Mouse (Mus musculus) liver, embryonic 15.5 days (tissue): Measurements from ENCODE around the gene Gpr19. TPM values are rescaled to one million over a fixed set of nuclear protein-coding genes. Genes with fewer than 3 reads are reported as not detected.

Experiments
- ATAC-seq: fragments of 200-750 bp; cut with Nextera tagmentation; 2 replicates; pipeline ENCODE4 v1.8.0; 2017; ENCODE audit warnings: moderate number of reproducible peaks, mild to moderate bottlenecking, moderate library complexity; ENCODE audit not compliant: insufficient read depth
- H3K27ac ChIP-seq: fragments of 300-500 bp; sonication (generic); replicated peaks from 2 replicates; pipeline ENCODE4 v1.5.1; 2015; ENCODE audit warnings: mild to moderate bottlenecking, inconsistent platforms
- H3K27me3 ChIP-seq: fragments of 300-500 bp; sonication (generic); 2 replicates; pipeline ENCODE4 v1.6.1; 2015; ENCODE audit warnings: mild to moderate bottlenecking, inconsistent platforms
- H3K36me3 ChIP-seq: fragments of 300-500 bp; sonication (generic); replicated peaks from 2 replicates; pipeline ENCODE4 v1.6.1; 2015; ENCODE audit warnings: moderate library complexity, mild to moderate bottlenecking, inconsistent platforms
- H3K4me1 ChIP-seq: fragments of 300-500 bp; sonication (generic); replicated peaks from 2 replicates; pipeline ENCODE4 v1.6.1; 2015; ENCODE audit warnings: inconsistent platforms
- H3K4me2 ChIP-seq: fragments of 300-500 bp; sonication (generic); 2 replicates; pipeline ENCODE4 v1.6.1; 2015; ENCODE audit warnings: moderate library complexity, mild to moderate bottlenecking, inconsistent platforms
- H3K4me3 ChIP-seq: fragments of 300-500 bp; sonication (generic); replicated peaks from 2 replicates; pipeline ENCODE4 v1.5.1; 2015; ENCODE audit warnings: mild to moderate bottlenecking, inconsistent platforms
- H3K9ac ChIP-seq: fragments of 300-500 bp; sonication (generic); 2 replicates; pipeline ENCODE4 v1.6.1; 2015; ENCODE audit warnings: moderate library complexity, mild to moderate bottlenecking, inconsistent platforms
- H3K9me3 ChIP-seq: fragments of 300-500 bp; sonication (generic); replicated peaks from 2 replicates; pipeline ENCODE4 v1.6.1; 2016; ENCODE audit warnings: inconsistent platforms
- WGBS: fragments of 180-500 bp; shearing (Covaris S2); methylation state at CpG from one replicate; pipeline ENCODE4 v1.1.7; 2015; ENCODE audit warnings: mixed read lengths; ENCODE audit not compliant: insufficient replicate concordance; 5-methylcytosine and 5-hydroxymethylcytosine counted together
- polyA plus RNA-seq: library from polyadenylated mRNA; unstranded; fragments of >200 nt; fragmentation: Nextera tagmentation; extraction: Ambion mirVana; gene quantifications from 2 replicates; pipeline ENCODE4 v1.2.1, GENCODE M21; 2015

Gpr19 gene
- polyA plus RNA-seq = 5.6 and 5.7 TPM in 2 replicates

GRCm38 (mm10) chr6:134898095-134898965, at the start of gene Gpr19:
Gpr19 (minus strand) TSS chr6:134898578.
- peak within 1 kb of the TSS; percentile 93 for H3K4me2 ChIP-seq
- no peaks in the 10 kb centered on the region for H3K36me3 ChIP-seq
- H3K27ac ChIP-seq = peak within 1 kb of the TSS; percentile 100
- no peaks in the 10 kb centered on the region for H3K9me3 ChIP-seq
- H3K4me3 ChIP-seq = peak within 1 kb of the TSS; percentile 73
- under 1% methylated on average over 51 of the region's 51 CpGs for WGBS
- H3K27me3 ChIP-seq = no peaks in the 10 kb centered on the region
- H3K9ac ChIP-seq = peak within 1 kb of the TSS; percentile 76
- peak; percentile 91 for ATAC-seq
- peaks cover 47% of the 10 kb centered on the region for H3K4me1 ChIP-seq

DNA sequence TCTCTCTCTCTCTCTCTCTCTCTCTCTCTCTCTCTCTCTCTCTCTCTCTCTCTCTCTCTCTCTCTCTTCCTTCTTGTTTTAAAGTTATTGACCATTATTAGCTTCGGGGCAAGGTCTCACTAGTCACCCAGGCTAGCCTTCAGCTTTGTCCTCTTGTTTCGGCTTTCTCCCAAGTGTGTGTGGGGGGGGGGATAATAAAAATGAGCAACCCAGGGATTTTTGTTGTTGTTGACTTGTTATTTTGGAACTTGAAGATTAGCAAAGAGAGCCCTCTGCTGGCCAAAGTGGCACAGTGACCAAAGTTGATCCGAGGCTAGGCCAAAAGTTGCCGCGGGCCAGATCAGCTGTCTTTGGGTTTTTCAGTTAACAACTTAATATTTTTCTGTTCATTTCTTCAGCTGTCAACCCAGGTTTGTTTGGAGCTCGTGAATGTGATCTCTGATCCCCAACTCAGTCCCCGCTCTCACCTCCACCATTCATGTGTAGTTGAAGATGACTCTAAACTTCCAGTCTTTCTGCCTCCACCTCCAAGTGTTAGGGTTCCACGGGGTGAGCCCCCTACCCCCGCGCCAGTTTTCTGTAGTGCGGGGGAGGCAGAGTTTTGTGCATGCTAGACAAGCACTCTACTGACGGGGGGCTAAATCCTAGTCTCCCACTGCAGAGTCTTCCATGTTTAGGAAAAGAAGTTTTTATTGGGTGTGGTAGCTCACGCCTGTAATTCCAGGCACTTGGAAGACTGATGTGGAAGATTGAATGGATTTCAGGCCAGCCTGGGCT, 49.1 kb upstream of the Gpr19 start:
- Histone ChIP-seq H3K36me3 (peaks cover 91% of the 10 kb centered on the region), H3K9ac (no peak overlapping the region), H3K4me1 (peaks cover 42% of the 10 kb centered on the region), H3K4me2 (peak overlapping the region; percentile 0; the same call in 1 of the 2 replicates), H3K27ac (0 out of 2 replicates have a peak overlapping the region, but pooled peaks have one; percentile 15), H3K9me3 (no peaks in the 10 kb centered on the region), H3K4me3 (no peak overlapping the region), H3K27me3 (no peaks in the 10 kb centered on the region)
- 37% methylated on average over 13 of the region's 13 CpGs for WGBS
- no peak for ATAC-seq

DNA sequence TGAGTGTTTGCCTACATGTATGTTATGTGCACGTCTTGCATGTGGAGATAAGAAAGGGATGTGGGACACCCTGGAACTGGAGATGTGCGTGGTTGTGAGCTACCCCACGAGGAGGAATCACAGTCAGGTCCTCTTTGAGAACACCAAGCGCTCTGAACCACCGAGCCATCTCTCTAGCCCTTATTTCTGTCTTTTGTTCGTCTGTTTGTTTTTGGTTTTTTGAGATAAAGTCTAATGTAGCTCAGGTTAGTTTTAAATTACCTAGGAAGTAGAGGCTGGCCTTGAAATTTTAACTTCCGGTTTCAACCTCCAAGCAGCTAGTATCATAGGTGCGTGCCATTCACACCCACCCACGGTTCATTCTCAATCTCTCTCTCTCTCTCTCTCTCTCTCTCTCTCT, 48.5 kb upstream of the Gpr19 start:
- Histone ChIP-seq H3K27ac (0 out of 2 replicates have a peak overlapping the region, but pooled peaks have one; percentile 15), H3K36me3 (peaks cover 91% of the 10 kb centered on the region), H3K4me2 (no peak overlapping the region), H3K4me1 (peaks cover 38% of the 10 kb centered on the region), H3K27me3 (no peaks in the 10 kb centered on the region), H3K4me3 (no peak overlapping the region), H3K9me3 (no peaks in the 10 kb centered on the region), H3K9ac (no peak overlapping the region)
- no peak for ATAC-seq
- WGBS = 77% methylated on average over 9 of the region's 9 CpGs

DNA sequence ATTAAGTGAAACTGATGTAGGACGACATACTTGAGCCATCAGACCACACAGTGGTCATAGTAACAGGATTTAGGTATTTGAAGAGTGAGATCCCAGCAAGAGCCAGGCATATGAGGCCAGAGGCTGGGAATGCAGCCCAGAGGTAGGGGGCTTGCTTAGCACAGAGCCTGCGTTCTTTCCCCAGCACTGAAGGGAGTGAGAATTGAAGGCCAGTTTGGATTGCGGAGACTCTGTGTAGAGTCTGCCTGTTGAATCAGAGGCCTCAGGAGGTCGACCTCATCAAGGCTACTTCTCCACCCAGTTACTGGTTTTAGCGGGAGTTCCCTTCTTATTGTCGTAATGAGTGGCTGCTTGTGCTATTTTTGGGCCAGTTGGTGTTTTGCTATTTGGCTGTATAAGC, 47.7 kb upstream of the Gpr19 start:
- H3K36me3 ChIP-seq = peaks cover 91% of the 10 kb centered on the region
- no peaks in the 10 kb centered on the region for H3K9me3 ChIP-seq
- H3K27me3 ChIP-seq = no peaks in the 10 kb centered on the region
- no peak overlapping the region for H3K9ac ChIP-seq
- no peak overlapping the region for H3K4me3 ChIP-seq
- H3K27ac ChIP-seq = peak overlapping the region; percentile 17; the same call in 1 of the 2 replicates
- no peak for ATAC-seq
- no peak overlapping the region for H3K4me2 ChIP-seq
- 67% methylated on average over 6 of the region's 6 CpGs for WGBS
- H3K4me1 ChIP-seq = peaks cover 30% of the 10 kb centered on the region

DNA sequence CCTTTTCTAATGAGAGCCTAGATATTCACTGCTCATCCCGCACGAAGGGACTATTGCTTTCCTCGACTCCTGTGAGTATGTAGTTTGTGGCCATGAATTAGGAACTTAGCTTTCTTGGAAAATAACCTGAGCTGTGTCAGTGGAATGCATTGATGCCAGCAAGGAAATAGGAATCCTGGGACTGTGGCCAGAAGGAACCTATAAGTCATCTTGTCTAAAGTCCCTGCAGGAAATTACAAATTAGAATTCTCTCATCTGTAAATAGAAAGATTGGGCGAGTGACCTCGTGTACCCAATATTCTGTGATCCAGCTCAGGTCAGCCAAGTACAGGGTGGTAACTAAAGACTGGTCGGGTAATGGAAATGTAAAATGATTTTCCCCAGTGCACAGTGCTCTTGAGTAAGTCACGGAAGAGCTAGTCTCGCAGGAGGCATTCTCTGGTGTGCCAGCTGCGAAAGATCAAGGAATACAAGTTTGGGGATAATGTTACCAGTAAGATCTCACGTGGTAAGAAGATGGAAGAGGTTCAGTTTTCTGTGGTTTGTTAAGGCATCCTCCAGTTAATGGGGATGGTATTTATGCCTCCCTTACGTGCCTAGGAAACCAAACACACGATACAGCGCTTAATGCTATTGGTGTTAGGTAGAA, 45.5 kb upstream of the Gpr19 start:
- Histone ChIP-seq H3K27me3 (no peaks in the 10 kb centered on the region), H3K4me3 (no peak overlapping the region), H3K27ac (no peak overlapping the region), H3K9ac (no peak overlapping the region), H3K4me1 (peaks cover 22% of the 10 kb centered on the region), H3K36me3 (peaks cover 91% of the 10 kb centered on the region), H3K4me2 (no peak overlapping the region), H3K9me3 (no peaks in the 10 kb centered on the region)
- 86% methylated on average over 13 of the region's 13 CpGs for WGBS
- no peak for ATAC-seq

- WGBS = 84% methylated on average over 4 of the region's 4 CpGs
- no peaks in the 10 kb centered on the region for H3K27me3 ChIP-seq
- no peak overlapping the region for H3K4me2 ChIP-seq
- no peak for ATAC-seq
- peaks cover 14% of the 10 kb centered on the region for H3K4me1 ChIP-seq
- no peak overlapping the region for H3K27ac ChIP-seq
- no peaks in the 10 kb centered on the region for H3K9me3 ChIP-seq
- H3K36me3 ChIP-seq = peaks cover 85% of the 10 kb centered on the region
- H3K4me3 ChIP-seq = no peak overlapping the region
- no peak overlapping the region for H3K9ac ChIP-seq
Measured at GRCm38 (mm10) chr6:134939781-134940180, 41.4 kb upstream of the Gpr19 start.

DNA sequence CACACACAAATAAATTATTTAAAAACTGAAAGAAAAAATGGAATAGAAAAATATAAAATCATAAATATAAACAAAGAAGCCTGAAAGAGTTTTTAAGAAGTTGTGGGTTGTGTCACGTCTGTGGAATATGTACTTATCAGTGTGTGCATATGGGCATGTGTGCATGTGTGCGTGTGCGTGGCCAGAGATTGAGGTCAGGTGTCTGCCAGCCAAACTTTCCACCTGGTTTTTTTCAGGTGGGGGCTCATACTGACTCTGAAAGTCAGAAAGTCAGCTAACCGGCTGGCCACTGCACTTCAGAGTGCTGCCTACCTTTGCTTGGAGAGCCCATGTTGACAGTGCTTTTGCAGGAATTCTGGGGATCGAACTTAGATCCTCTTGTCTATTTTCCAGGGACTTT, 35.9 kb upstream of the Gpr19 start:
- Histone ChIP-seq H3K4me2 (0 out of 2 replicates have a peak overlapping the region, but pooled peaks have one; percentile 93), H3K4me1 (peaks cover 58% of the 10 kb centered on the region)
- ATAC-seq = no peak

GRCm38 (mm10) chr6:134933207-134933558, 34.8 kb upstream of the Gpr19 start:
- H3K36me3 ChIP-seq = peaks cover 50% of the 10 kb centered on the region
- no peak overlapping the region for H3K27ac ChIP-seq
- no peak for ATAC-seq
- H3K4me3 ChIP-seq = peak overlapping the region; percentile 73
- peak overlapping the region; percentile 15; the same call in 1 of the 2 replicates for H3K9ac ChIP-seq
- H3K27me3 ChIP-seq = no peaks in the 10 kb centered on the region
- no peaks in the 10 kb centered on the region for H3K9me3 ChIP-seq
- peak overlapping the region; percentile 93 for H3K4me2 ChIP-seq
- 45% methylated on average over 2 of the region's 2 CpGs for WGBS
- H3K4me1 ChIP-seq = peaks cover 54% of the 10 kb centered on the region

More for the DNA sequence above, 35.9 kb upstream of the Gpr19 start:
- Histone ChIP-seq H3K9ac (no peak overlapping the region), H3K27ac (no peak overlapping the region), H3K9me3 (no peaks in the 10 kb centered on the region), H3K36me3 (peaks cover 57% of the 10 kb centered on the region), H3K27me3 (no peaks in the 10 kb centered on the region), H3K4me3 (no peak overlapping the region)
- 63% methylated on average over 5 of the region's 5 CpGs for WGBS

DNA sequence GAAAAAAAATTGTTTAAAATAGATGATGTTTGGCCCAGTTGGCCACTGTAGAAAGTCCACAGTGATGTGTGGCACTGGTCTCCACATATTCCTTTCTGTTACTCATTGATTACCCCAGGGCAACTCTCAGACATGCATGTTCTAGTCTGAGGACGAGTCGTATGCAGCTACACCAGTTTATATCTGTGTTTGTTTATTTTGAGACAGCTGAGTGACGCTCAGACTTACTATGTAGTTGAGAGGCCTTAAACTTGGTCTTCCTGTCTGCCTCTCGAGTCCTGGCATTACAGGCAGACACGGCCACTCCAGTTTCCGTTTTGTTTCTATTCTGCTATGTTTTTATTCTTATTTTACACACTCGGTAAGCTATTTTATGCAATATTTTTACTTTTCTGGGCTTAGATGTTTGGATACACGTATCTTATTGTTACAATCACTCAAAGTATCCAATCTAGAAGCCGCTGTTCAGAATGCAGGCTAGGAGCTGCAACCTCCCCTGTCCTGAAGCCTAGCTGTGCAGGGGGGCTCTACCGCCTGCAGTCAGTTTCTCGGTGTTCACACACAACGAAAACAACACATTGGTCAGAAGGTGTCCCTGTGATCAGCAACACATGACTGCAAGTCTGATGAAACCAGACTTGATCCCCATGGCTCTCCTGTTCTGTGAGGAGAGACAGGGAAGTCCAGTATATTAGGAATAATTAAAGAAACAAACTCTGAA, 34.3 kb upstream of the Gpr19 start:
- H3K4me3 ChIP-seq = peak overlapping the region; percentile 73
- peak overlapping the region; percentile 15; the same call in 1 of the 2 replicates for H3K9ac ChIP-seq
- 71% methylated on average over 12 of the region's 12 CpGs for WGBS
- no peak for ATAC-seq
- H3K9me3 ChIP-seq = no peaks in the 10 kb centered on the region
- no peaks in the 10 kb centered on the region for H3K27me3 ChIP-seq
- peaks cover 52% of the 10 kb centered on the region for H3K4me1 ChIP-seq
- H3K4me2 ChIP-seq = peak overlapping the region; percentile 93
- H3K36me3 ChIP-seq = peaks cover 49% of the 10 kb centered on the region
- H3K27ac ChIP-seq = no peak overlapping the region

DNA sequence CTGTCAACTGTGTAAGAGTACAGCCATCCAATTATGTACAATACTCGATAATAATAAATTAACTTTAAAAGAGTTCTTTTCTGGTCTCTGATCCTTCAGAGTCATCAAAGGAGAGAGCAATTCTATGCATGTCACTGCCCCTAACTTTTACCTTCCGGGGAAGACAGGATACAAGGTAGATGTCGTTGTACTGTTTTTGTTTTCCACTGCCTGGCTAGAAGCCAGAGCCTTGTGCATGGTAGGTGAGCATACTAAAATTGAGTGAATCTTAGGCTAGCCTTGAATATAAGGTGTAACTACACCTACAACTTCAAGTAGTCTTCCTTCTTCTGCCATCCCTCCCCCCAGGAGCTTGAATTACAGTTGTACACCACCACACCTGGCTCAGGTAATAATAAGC, 32.8 kb upstream of the Gpr19 start:
- Histone ChIP-seq H3K4me3 (peak overlapping the region; percentile 73), H3K36me3 (peaks cover 35% of the 10 kb centered on the region), H3K4me2 (peak overlapping the region; percentile 93), H3K9ac (peak overlapping the region; percentile 35), H3K9me3 (no peaks in the 10 kb centered on the region), H3K27me3 (no peaks in the 10 kb centered on the region), H3K4me1 (peaks cover 48% of the 10 kb centered on the region), H3K27ac (0 out of 2 replicates have a peak overlapping the region, but pooled peaks have one; percentile 3)
- ATAC-seq = no peak
- 82% methylated on average over 3 of the region's 3 CpGs for WGBS
